Mouse (Mus musculus) small intestine, adult 2 months (tissue): Measurements from ENCODE around the gene Cacna1a. TPM values are rescaled to one million over a fixed set of nuclear protein-coding genes. Genes with fewer than 3 reads are reported as not detected.
A peak's percentile ranks its signal among the peaks of the same experiment; 100 is the strongest.

Source experiments
- H3K27ac ChIP-seq: fragments of 200-500 bp; 2 replicates; pipeline ENCODE4 v1.5.1; 2012; ENCODE audit warnings: low read depth, low read length, control low read depth, inconsistent platforms; ENCODE audit not compliant: insufficient read depth
- H3K27me3 ChIP-seq: fragments of 200-500 bp; 2 replicates; pipeline ENCODE4 v1.6.1; 2012; ENCODE audit warnings: mild to moderate bottlenecking, moderate library complexity, low read length, inconsistent platforms; ENCODE audit not compliant: control insufficient read depth, insufficient read depth
- H3K36me3 ChIP-seq: fragments of 200-500 bp; 2 replicates; pipeline ENCODE4 v1.6.1; 2012; ENCODE audit warnings: mild to moderate bottlenecking, low read length, control low read depth, inconsistent platforms; ENCODE audit not compliant: control insufficient read depth, insufficient read depth
- H3K4me1 ChIP-seq: fragments of 200-500 bp; 2 replicates; pipeline ENCODE4 v1.6.1; 2012; ENCODE audit warnings: low read length, inconsistent platforms, mixed read lengths; ENCODE audit not compliant: control insufficient read depth, insufficient read depth, insufficient read length
- H3K4me3 ChIP-seq: fragments of 200-500 bp; 2 replicates; pipeline ENCODE4 v1.5.1; 2012; ENCODE audit warnings: low read depth, mild to moderate bottlenecking, control low read depth, inconsistent platforms, low read length, moderate library complexity
- CTCF ChIP-seq: fragments of 200-500 bp; IDR thresholded peaks from 2 replicates; pipeline ENCODE4 v1.5.1; 2012; ENCODE audit warnings: low read depth, mild to moderate bottlenecking, control low read depth, inconsistent platforms, low read length, moderate library complexity, mixed read lengths; ENCODE audit not compliant: insufficient replicate concordance, insufficient read length; ENCODE audit errors: extremely low read depth
- POLR2A ChIP-seq: fragments of 200-500 bp; IDR thresholded peaks from 2 replicates; pipeline ENCODE4 v1.6.1; 2012; ENCODE audit warnings: low read depth, mild to moderate bottlenecking, control low read depth, inconsistent platforms, low read length, moderate library complexity
- whole genome bisulfite sequencing: fragments of 180-500 bp; shearing (Covaris S2); methylation state at CpG from one replicate; pipeline ENCODE4 v1.1.7; 2018; 5-methylcytosine and 5-hydroxymethylcytosine counted together
- polyA plus RNA-seq: library from polyadenylated mRNA; depleted of rRNA; stranded (reverse); fragments of >200 nt; gene quantifications from 2 replicates; pipeline ENCODE4 v1.2.3, GENCODE M21; 2012

The Cacna1a gene
- polyA plus RNA-seq, 1 experiment, result 23.5 TPM

GRCm38 (mm10) chr8:84565577-84566360 is 177.5 kb downstream of the Cacna1a start:
- WGBS, result 76% methylated on average over 25 of the region's 25 CpGs
- H3K27me3 ChIP-seq, result no peaks in the 10 kb centered on the region
- H3K4me1 ChIP-seq, result no peaks in the 10 kb centered on the region
- no peaks in the 10 kb centered on the region for H3K36me3 ChIP-seq
- no peak for TF ChIP-seq POLR2A
- TF ChIP-seq CTCF, result no peak
- H3K4me3 ChIP-seq, result no peak overlapping the region
- H3K27ac ChIP-seq, result no peak overlapping the region

GRCm38 (mm10) chr8:84566816-84567413 is 178.7 kb downstream of the Cacna1a start:
- Histone ChIP-seq H3K4me3 (no peak overlapping the region), H3K27me3 (no peaks in the 10 kb centered on the region), H3K27ac (no peak overlapping the region), H3K4me1 (no peaks in the 10 kb centered on the region), H3K36me3 (no peaks in the 10 kb centered on the region)
- WGBS, result 76% methylated on average over 12 of the region's 12 CpGs
- TF ChIP-seq CTCF (no peak), POLR2A (no peak)

- H3K36me3 ChIP-seq, result no peaks in the 10 kb centered on the region
- no peak overlapping the region for H3K4me3 ChIP-seq
- no peaks in the 10 kb centered on the region for H3K27me3 ChIP-seq
- H3K27ac ChIP-seq, result no peak overlapping the region
- no peak for TF ChIP-seq POLR2A
- no peak for TF ChIP-seq CTCF
- no peaks in the 10 kb centered on the region for H3K4me1 ChIP-seq
- WGBS, result 63% methylated on average over 19 of the region's 19 CpGs
Observed at GRCm38 (mm10) chr8:84567541-84567940, 179.3 kb downstream of the Cacna1a start.

GRCm38 (mm10) chr8:84568737-84569136 is 180.5 kb downstream of the Cacna1a start:
- TF ChIP-seq CTCF, result no peak
- TF ChIP-seq POLR2A, result no peak
- 75% methylated on average over 8 of the region's 8 CpGs for WGBS
- Histone ChIP-seq H3K27ac (no peak overlapping the region), H3K4me1 (no peaks in the 10 kb centered on the region), H3K4me3 (no peak overlapping the region), H3K36me3 (no peaks in the 10 kb centered on the region), H3K27me3 (no peaks in the 10 kb centered on the region)

- Histone ChIP-seq H3K36me3 (no peaks in the 10 kb centered on the region), H3K4me1 (no peaks in the 10 kb centered on the region), H3K27ac (no peak overlapping the region), H3K27me3 (no peaks in the 10 kb centered on the region), H3K4me3 (no peak overlapping the region)
- WGBS, result 59% methylated on average over 25 of the region's 25 CpGs
- no peak for TF ChIP-seq CTCF
- no peak for TF ChIP-seq POLR2A
Observed at GRCm38 (mm10) chr8:84569921-84570673, 181.9 kb downstream of the Cacna1a start.

- TF ChIP-seq CTCF, result no peak
- TF ChIP-seq POLR2A, result no peak
- Histone ChIP-seq H3K36me3 (no peaks in the 10 kb centered on the region), H3K4me3 (no peak overlapping the region), H3K27ac (no peak overlapping the region), H3K27me3 (no peaks in the 10 kb centered on the region), H3K4me1 (no peaks in the 10 kb centered on the region)
- 83% methylated on average over 4 of the region's 4 CpGs for WGBS
Observed at GRCm38 (mm10) chr8:84577432-84577831, 189.2 kb downstream of the Cacna1a start.

- Histone ChIP-seq H3K36me3 (no peaks in the 10 kb centered on the region), H3K27ac (no peak overlapping the region), H3K27me3 (no peaks in the 10 kb centered on the region), H3K4me3 (no peak overlapping the region), H3K4me1 (no peaks in the 10 kb centered on the region)
- TF ChIP-seq POLR2A, result no peak
- TF ChIP-seq CTCF, result peak; percentile 74; the same call in 1 of the 2 replicates
- WGBS, result 38% methylated on average over 3 of the region's 3 CpGs
Observed at GRCm38 (mm10) chr8:84579595-84579994, 191.4 kb downstream of the Cacna1a start.
